Comparison of ENCODE assay signal across 11 mouse cellular contexts in the genomic region with DNA sequence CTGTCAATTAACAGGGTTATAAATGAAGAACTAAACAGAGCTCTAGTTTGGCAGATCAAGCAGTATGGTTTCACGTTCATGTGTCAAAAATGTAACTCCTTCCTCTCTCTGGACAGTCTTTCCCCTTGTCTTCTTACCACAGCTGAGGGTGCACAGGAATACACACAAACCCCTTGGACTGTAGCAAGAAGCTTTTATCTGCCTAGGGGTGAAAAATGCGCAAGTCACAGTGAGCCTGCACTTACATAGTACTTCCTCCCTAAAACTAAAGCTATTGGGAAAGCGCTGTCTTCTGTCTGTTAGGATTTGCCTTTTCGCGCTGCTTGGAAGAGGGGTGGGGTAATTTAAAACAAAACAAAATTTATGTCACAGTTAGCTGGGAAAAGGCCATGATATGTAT. TPM values are rescaled to one million over a fixed set of nuclear protein-coding genes. Genes with fewer than 3 reads are reported as not detected.
A peak's percentile ranks its signal among the peaks of the same experiment; 100 is the strongest.
DNase-seq lines count a peak whose midpoint lies in the region; ATAC-seq and TF ChIP-seq lines count a peak whose summit lies in the region.
"Had no signal": no experiment of that assay in that cellular context is flagged by ENCODE, and none has a peak within 500 bp of the region (broad histone marks: within the 10 kb centered on the region; RNA-seq: fewer than 3 reads in every experiment).

No protein-coding gene starts in this region.

- peaks cover 38% of the 10 kb centered on the region for H3K36me3 ChIP-seq in forebrain, embryonic 10.5 days (replicated peaks)
- H3K36me3 ChIP-seq in forebrain, embryonic 12.5 days (replicated peaks), result peaks cover 19% of the 10 kb centered on the region
- H3K36me3 ChIP-seq in lung, embryonic 15.5 days, result peaks cover 11% of the 10 kb centered on the region; the same call in 1 of the 2 replicates

- no peak for ATAC-seq in forebrain, embryonic 12.5 days (ENCODE audit: low FRiP score)
- ATAC-seq in lung, embryonic 15.5 days (ENCODE audit: borderline replicate concordance, extremely low read depth, low FRiP score, low TSS enrichment), result no peak

- no peaks in the 10 kb centered on the region for H3K9me3 ChIP-seq in forebrain, embryonic 10.5 days
- no peaks in the 10 kb centered on the region for H3K9me3 ChIP-seq in forebrain, embryonic 12.5 days
- no peaks in the 10 kb centered on the region for H3K9me3 ChIP-seq in lung, embryonic 15.5 days

- H3K4me2 ChIP-seq in forebrain, embryonic 12.5 days, result no peak overlapping the region
- H3K4me2 ChIP-seq in lung, embryonic 15.5 days, result no peak overlapping the region

- no peak overlapping the region for H3K4me3 ChIP-seq in forebrain, embryonic 10.5 days
- no peak overlapping the region for H3K4me3 ChIP-seq in forebrain, embryonic 12.5 days (replicated peaks)
- no peak overlapping the region for H3K4me3 ChIP-seq in lung, embryonic 15.5 days
- H3K4me3 ChIP-seq in bone marrow, adult 2 months (replicated peaks; ENCODE audit: control insufficient read depth, low read depth, low read length), result peak overlapping the region; percentile 56

- H3K4me1 ChIP-seq in forebrain, embryonic 10.5 days, result peaks cover 22% of the 10 kb centered on the region
- peaks cover 7% of the 10 kb centered on the region; the same call in 1 of the 2 replicates for H3K4me1 ChIP-seq in forebrain, embryonic 12.5 days
- peaks cover 10% of the 10 kb centered on the region for H3K4me1 ChIP-seq in lung, embryonic 15.5 days
- H3K4me1 ChIP-seq in bone marrow, adult 2 months (ENCODE audit: control insufficient read depth, insufficient read depth, low read length), result peaks cover 7% of the 10 kb centered on the region; the same call in 1 of the 2 replicates

- H3K27ac ChIP-seq in forebrain, embryonic 10.5 days, result no peak overlapping the region
- H3K27ac ChIP-seq in forebrain, embryonic 12.5 days, result no peak overlapping the region
- peak overlapping the region; percentile 90 for H3K27ac ChIP-seq in lung, embryonic 15.5 days
- peak overlapping the region; percentile 61; the same call in 1 of the 2 replicates for H3K27ac ChIP-seq in bone marrow, adult 2 months (ENCODE audit: control insufficient read depth, insufficient read depth, low read depth, low read length, poor library complexity)
- H3K27ac ChIP-seq: liver, embryonic 14.5 days had no signal

- TF ChIP-seq CTCF in bone marrow, adult 2 months (IDR thresholded peaks at IDR 0.05; ENCODE audit: control insufficient read depth, insufficient read depth, low read length), result no peak

- no peaks in the 10 kb centered on the region for H3K27me3 ChIP-seq in forebrain, embryonic 10.5 days (ENCODE audit: poor library complexity, severe bottlenecking)
- H3K27me3 ChIP-seq in forebrain, embryonic 12.5 days, result no peaks in the 10 kb centered on the region
- no peaks in the 10 kb centered on the region for H3K27me3 ChIP-seq in lung, embryonic 15.5 days

- 90% methylated on average over 5 of the region's 5 CpGs for WGBS in forebrain, embryonic 10.5 days
- 75% methylated on average over 5 of the region's 5 CpGs for WGBS in forebrain, embryonic 12.5 days
- 62% methylated on average over 5 of the region's 5 CpGs for WGBS in lung, embryonic 15.5 days
- whole genome bisulfite sequencing in bone marrow, adult 2 months, result 18% methylated on average over 5 of the region's 5 CpGs

- peak; percentile 11 for DNase-seq in forebrain, embryonic 10.5 days (ENCODE audit: extremely low spot score, low spot score)
- DNase-seq in lung, postnatal 14 days, result no peak
- peak; percentile 12 for DNase-seq in neural tube, embryonic 10.5 days (ENCODE audit: extremely low spot score, low spot score)
- no peak for DNase-seq in retina, postnatal 1 day
- no peak for DNase-seq in T-cell, adult 2 months (ENCODE audit: low spot score)
- DNase-seq: cerebellum, postnatal 25 days; gastrocnemius, postnatal 10 days had no signal

- no peak for TF ChIP-seq POLR2A in bone marrow, adult 2 months (IDR thresholded peaks at IDR 0.05; ENCODE audit: borderline replicate concordance, control insufficient read depth, low read depth, low read length)

- no peak overlapping the region for H3K9ac ChIP-seq in forebrain, embryonic 12.5 days
- H3K9ac ChIP-seq in lung, embryonic 15.5 days, result no peak overlapping the region
- H3K9ac ChIP-seq: liver, embryonic 14.5 days had no signal

RNA-seq across cellular contexts. Expression of gene Mpeg1, which starts 3.5 kb away (rescaled TPM):
- polyA plus RNA-seq in forebrain, embryonic 10.5 days (2016; fragmentation: Nextera tagmentation; extraction: Ambion mirVana), result 0.11 and 0.17 TPM in 2 replicates
- polyA plus RNA-seq in forebrain, embryonic 12.5 days (2016; fragmentation: Nextera tagmentation; extraction: Ambion mirVana), result 0.37 and 0.55 TPM in 2 replicates
- 0.67 and 1.0 TPM in 2 replicates for polyA plus RNA-seq in lung, embryonic 15.5 days (2015; fragmentation: Nextera tagmentation; extraction: Ambion mirVana)
- polyA plus RNA-seq in bone marrow, adult 2 months (2011; ENCODE audit: insufficient read depth, insufficient read length, low replicate concordance, missing spikeins), result 20.5 and 54.7 TPM in 2 replicates

RNA-seq across cellular contexts. Expression of gene Pfpl, which starts 36.4 kb away (rescaled TPM):
- polyA plus RNA-seq in forebrain, embryonic 10.5 days (2016; fragmentation: Nextera tagmentation; extraction: Ambion mirVana), result not detected in 2 replicates
- polyA plus RNA-seq in forebrain, embryonic 12.5 days (2016; fragmentation: Nextera tagmentation; extraction: Ambion mirVana), result not detected in 2 replicates
- polyA plus RNA-seq in lung, embryonic 15.5 days (2015; fragmentation: Nextera tagmentation; extraction: Ambion mirVana), result not detected in 2 replicates
- not detected in 2 replicates for polyA plus RNA-seq in bone marrow, adult 2 months (2011; ENCODE audit: insufficient read depth, insufficient read length, low replicate concordance, missing spikeins)
- polyA plus RNA-seq: liver, embryonic 14.5 days had no signal

RNA-seq across cellular contexts. Expression of gene Dtx4, which starts 37.1 kb away (rescaled TPM):
- 31.7 and 34.3 TPM in 2 replicates for polyA plus RNA-seq in forebrain, embryonic 10.5 days (2016; fragmentation: Nextera tagmentation; extraction: Ambion mirVana)
- polyA plus RNA-seq in forebrain, embryonic 12.5 days (2016; fragmentation: Nextera tagmentation; extraction: Ambion mirVana), result 34.2 and 37.4 TPM in 2 replicates
- 16.1 and 16.5 TPM in 2 replicates for polyA plus RNA-seq in lung, embryonic 15.5 days (2015; fragmentation: Nextera tagmentation; extraction: Ambion mirVana)
- 2.3 and 6.7 TPM in 2 replicates for polyA plus RNA-seq in bone marrow, adult 2 months (2011; ENCODE audit: insufficient read depth, insufficient read length, low replicate concordance, missing spikeins)

RNA-seq across cellular contexts. Expression of gene Olfr1441, which starts 46.9 kb away (rescaled TPM):
- polyA plus RNA-seq in forebrain, embryonic 10.5 days (2016; fragmentation: Nextera tagmentation; extraction: Ambion mirVana), result not detected in 2 replicates
- polyA plus RNA-seq in forebrain, embryonic 12.5 days (2016; fragmentation: Nextera tagmentation; extraction: Ambion mirVana), result not detected in 2 replicates
- not detected in 2 replicates for polyA plus RNA-seq in lung, embryonic 15.5 days (2015; fragmentation: Nextera tagmentation; extraction: Ambion mirVana)
- polyA plus RNA-seq in bone marrow, adult 2 months (2011; ENCODE audit: insufficient read depth, insufficient read length, low replicate concordance, missing spikeins), result not detected in 2 replicates
- polyA plus RNA-seq: liver, embryonic 14.5 days had no signal

Comparison
In these comparisons a context has a peak if more than half of its experiments do, and no peak if none do; other contexts are left out.
1. DNase-seq: peak in forebrain, embryonic 10.5 days (single experiment) and neural tube, embryonic 10.5 days (single experiment); none in lung, postnatal 14 days (single experiment), retina, postnatal 1 day (single experiment) and T-cell, adult 2 months (single experiment).
2. H3K27ac ChIP-seq: peak in lung, embryonic 15.5 days (single experiment) and bone marrow, adult 2 months (single experiment); none in forebrain, embryonic 10.5 days (single experiment) and forebrain, embryonic 12.5 days (single experiment).
3. RNA of gene Mpeg1, which starts 3.5 kb away (polyA plus RNA-seq): 20.5 to 54.7 TPM in bone marrow, adult 2 months; 0.67 to 1.0 TPM in lung, embryonic 15.5 days, 0.37 to 0.55 TPM in forebrain, embryonic 12.5 days and 0.11 to 0.17 TPM in forebrain, embryonic 10.5 days; every median in the first group is over 10 times any median in the second.